Mouse (Mus musculus) heart, postnatal 0 days (tissue): ENCODE measurements around the gene Gfra1. TPM values are rescaled to one million over a fixed set of nuclear protein-coding genes. Genes with fewer than 3 reads are reported as not detected.

ENCODE experiments used
- ATAC-seq: fragments of 200-750 bp; cut with Nextera tagmentation; 2 replicates; pipeline ENCODE4 v1.8.0; 2017; ENCODE audit warnings: low read depth, moderate number of reproducible peaks, moderate library complexity; ENCODE audit not compliant: insufficient read depth
- DNase-seq: peaks from one replicate; pipeline ENCODE4 v3.0.0-alpha.2; 2016; ENCODE audit warnings: low spot score
- H3K27ac ChIP-seq: fragments of 300-500 bp; sonication (generic); 2 replicates; pipeline ENCODE4 v1.5.1; 2014; ENCODE audit warnings: low read depth, mild to moderate bottlenecking
- H3K27me3 ChIP-seq: fragments of 300-500 bp; sonication (generic); 2 replicates; pipeline ENCODE4 v1.6.1; 2014; ENCODE audit warnings: low read length, mixed read lengths; ENCODE audit not compliant: control insufficient read depth, insufficient read depth
- H3K36me3 ChIP-seq: fragments of 300-500 bp; sonication (generic); replicated peaks from 2 replicates; pipeline ENCODE4 v1.6.1; 2014; ENCODE audit warnings: low read length, mixed read lengths; ENCODE audit not compliant: control insufficient read depth, insufficient read depth
- H3K4me1 ChIP-seq: fragments of 300-500 bp; sonication (generic); 2 replicates; pipeline ENCODE4 v1.6.1; 2014; ENCODE audit warnings: antibody characterized with exemption; ENCODE audit not compliant: control insufficient read depth, insufficient read depth
- H3K4me2 ChIP-seq: fragments of 300-500 bp; sonication (generic); 2 replicates; pipeline ENCODE4 v1.6.1; 2014; ENCODE audit warnings: low read depth, mild to moderate bottlenecking, low read length, moderate library complexity
- H3K4me3 ChIP-seq: fragments of 300-500 bp; sonication (generic); 2 replicates; pipeline ENCODE4 v1.5.1; 2014; ENCODE audit warnings: low read depth, low read length
- H3K9ac ChIP-seq: fragments of 300-500 bp; sonication (generic); replicated peaks from 2 replicates; pipeline ENCODE4 v1.6.1; 2014; ENCODE audit warnings: low read depth, low read length, mixed read lengths
- H3K9me3 ChIP-seq: fragments of 300-500 bp; sonication (generic); replicated peaks from 2 replicates; pipeline ENCODE4 v1.6.1; 2016; ENCODE audit warnings: low read length; ENCODE audit not compliant: control insufficient read depth
- CTCF ChIP-seq: IDR thresholded peaks from 2 replicates; pipeline ENCODE4 v1.5.1; 2016; ENCODE audit warnings: antibody characterized with exemption, control low read depth, low read depth
- EP300 ChIP-seq: IDR thresholded peaks from 2 replicates; pipeline ENCODE4 v1.6.1; 2016; ENCODE audit warnings: antibody characterized with exemption, low read depth
- WGBS: fragments of 180-500 bp; shearing (Covaris S2); extraction: QIAGEN DNeasy Blood & Tissue Kit; methylation state at CpG from one replicate; pipeline ENCODE4 v1.1.7; 2014; 5-methylcytosine and 5-hydroxymethylcytosine counted together
- polyA plus RNA-seq: library from polyadenylated mRNA; unstranded; fragments of >200 nt; fragmentation: Nextera tagmentation; extraction: Ambion mirVana; gene quantifications from 2 replicates; pipeline ENCODE4 v1.2.1, GENCODE M21; 2015
- total RNA-seq: library from RNA; depleted of rRNA; stranded (reverse); fragments of >200 nt; gene quantifications from 2 replicates; pipeline ENCODE4 v1.2.3, GENCODE M21; 2014; ENCODE audit warnings: low replicate concordance

The Gfra1 gene
- total and polyA plus RNA-seq, 2 experiments from 2014 or later: 0.63 to 0.65 TPM

DNA sequence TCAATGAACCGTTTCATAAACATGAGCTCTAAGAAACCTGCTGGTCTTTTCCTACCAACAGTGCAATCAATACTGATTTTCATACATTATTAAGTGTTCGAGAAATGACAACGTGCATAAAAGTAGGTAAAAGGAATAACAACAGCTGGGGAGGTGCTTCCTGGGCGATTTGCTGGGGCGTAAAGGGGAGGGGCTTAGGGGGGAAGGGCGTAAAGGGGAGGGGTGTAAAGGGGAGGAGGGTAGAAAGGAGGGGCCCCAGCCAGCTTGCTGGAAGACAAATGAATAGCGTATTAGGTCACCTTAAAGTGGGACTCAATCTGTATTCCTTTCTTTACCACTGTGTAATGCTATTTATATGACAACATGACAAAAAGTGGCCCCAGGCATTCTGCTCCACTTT, 13.9 kb downstream of the Gfra1 start:
- Histone ChIP-seq H3K9ac (no peak overlapping the region), H3K9me3 (no peaks in the 10 kb centered on the region), H3K4me1 (peaks cover 4% of the 10 kb centered on the region; the same call in 1 of the 2 replicates), H3K27ac (no peak overlapping the region), H3K4me3 (no peak overlapping the region), H3K4me2 (no peak overlapping the region), H3K36me3 (no peaks in the 10 kb centered on the region), H3K27me3 (no peaks in the 10 kb centered on the region)
- DNase-seq: no peak
- no peak for TF ChIP-seq CTCF
- no peak for TF ChIP-seq EP300
- 61% methylated on average over 7 of the region's 7 CpGs for WGBS
- no peak for ATAC-seq

GRCm38 (mm10) chr19:58441246-58441645, 14.5 kb downstream of the Gfra1 start:
- TF ChIP-seq EP300 (no peak), CTCF (no peak)
- WGBS: 89% methylated on average over 7 of the region's 7 CpGs
- Histone ChIP-seq H3K9ac (no peak overlapping the region), H3K4me3 (no peak overlapping the region), H3K36me3 (no peaks in the 10 kb centered on the region), H3K27me3 (no peaks in the 10 kb centered on the region), H3K9me3 (no peaks in the 10 kb centered on the region), H3K4me2 (no peak overlapping the region), H3K4me1 (peaks cover 10% of the 10 kb centered on the region; the same call in 1 of the 2 replicates), H3K27ac (no peak overlapping the region)
- ATAC-seq: no peak
- no peak for DNase-seq

GRCm38 (mm10) chr19:58438762-58439161, 16.9 kb downstream of the Gfra1 start:
- no peak overlapping the region for H3K4me3 ChIP-seq
- peaks cover 10% of the 10 kb centered on the region; the same call in 1 of the 2 replicates for H3K4me1 ChIP-seq
- ATAC-seq: no peak
- TF ChIP-seq EP300 (no peak), CTCF (no peak)
- H3K27me3 ChIP-seq: no peaks in the 10 kb centered on the region
- no peak overlapping the region for H3K9ac ChIP-seq
- no peaks in the 10 kb centered on the region for H3K36me3 ChIP-seq
- no peaks in the 10 kb centered on the region for H3K9me3 ChIP-seq
- DNase-seq: no peak
- H3K4me2 ChIP-seq: no peak overlapping the region
- no peak overlapping the region for H3K27ac ChIP-seq
- 84% methylated on average over 4 of the region's 4 CpGs for WGBS

DNA sequence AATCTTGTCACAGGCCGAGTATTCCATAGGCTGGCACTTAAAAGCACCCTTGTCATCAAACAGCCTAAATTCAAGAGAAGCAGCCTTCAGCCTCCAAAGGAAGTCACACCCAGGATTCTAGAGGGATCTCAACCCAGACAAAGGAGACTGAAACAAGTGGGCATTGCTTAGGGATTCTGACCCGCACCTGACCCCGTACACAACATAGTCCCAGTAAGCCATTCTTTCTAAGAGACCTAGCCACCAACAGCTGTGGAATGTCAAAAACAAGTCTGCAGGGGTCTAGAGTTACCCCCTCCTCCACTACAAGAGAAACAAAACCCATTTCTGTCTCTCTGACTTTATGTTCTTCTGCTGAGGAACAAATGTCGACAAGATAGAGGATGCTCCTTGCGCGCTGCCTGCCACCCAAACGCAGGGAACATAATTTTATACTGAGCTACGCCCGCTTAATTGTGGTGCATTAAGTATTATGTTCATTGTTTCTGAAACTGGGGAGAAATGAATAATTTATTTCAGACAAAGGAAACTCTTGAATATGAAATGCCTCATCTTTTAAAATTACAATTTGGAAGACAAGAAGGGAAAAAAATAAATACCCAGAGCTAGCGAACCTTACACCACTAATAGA, 18.2 kb downstream of the Gfra1 start:
- no peak for ATAC-seq
- Histone ChIP-seq H3K9ac (no peak overlapping the region), H3K9me3 (no peaks in the 10 kb centered on the region), H3K4me2 (no peak overlapping the region), H3K4me3 (no peak overlapping the region), H3K36me3 (no peaks in the 10 kb centered on the region), H3K27ac (no peak overlapping the region), H3K4me1 (peaks cover 10% of the 10 kb centered on the region; the same call in 1 of the 2 replicates), H3K27me3 (no peaks in the 10 kb centered on the region)
- TF ChIP-seq EP300 (no peak), CTCF (no peak)
- WGBS: 75% methylated on average over 10 of the region's 10 CpGs
- DNase-seq: no peak

- TF ChIP-seq CTCF: no peak
- no peak for TF ChIP-seq EP300
- Histone ChIP-seq H3K9me3 (no peaks in the 10 kb centered on the region), H3K4me1 (peaks cover 10% of the 10 kb centered on the region; the same call in 1 of the 2 replicates), H3K9ac (no peak overlapping the region), H3K4me3 (no peak overlapping the region), H3K36me3 (no peaks in the 10 kb centered on the region), H3K27me3 (no peaks in the 10 kb centered on the region), H3K27ac (no peak overlapping the region), H3K4me2 (no peak overlapping the region)
- ATAC-seq: no peak
- WGBS: 29% methylated on average over 3 of the region's 3 CpGs
- DNase-seq: peak; percentile 29
Observed at GRCm38 (mm10) chr19:58436874-58437273, 18.8 kb downstream of the Gfra1 start.

GRCm38 (mm10) chr19:58435877-58436276, 19.8 kb downstream of the Gfra1 start:
- no peak for ATAC-seq
- Histone ChIP-seq H3K27me3 (no peaks in the 10 kb centered on the region), H3K4me3 (no peak overlapping the region), H3K9ac (no peak overlapping the region), H3K27ac (no peak overlapping the region), H3K9me3 (no peaks in the 10 kb centered on the region), H3K4me2 (no peak overlapping the region), H3K36me3 (no peaks in the 10 kb centered on the region), H3K4me1 (peaks cover 10% of the 10 kb centered on the region; the same call in 1 of the 2 replicates)
- DNase-seq: no peak
- WGBS: 46% methylated on average over 5 of the region's 5 CpGs
- TF ChIP-seq CTCF: no peak
